Mouse (Mus musculus): Measurements from ENCODE around the gene Psmd13.

GRCm38 (mm10) chr7:140948161-140948560 is 66.4 kb downstream of the Psmd13 start:
- TF ChIP-seq CTCF (IDR thresholded peaks at IDR 0.05; ENCODE audit: extremely low read depth, insufficient read depth, low read length) = no peak
- no peak for TF ChIP-seq POLR2A (IDR thresholded peaks at IDR 0.05; ENCODE audit: extremely low read depth, insufficient read depth, low read length)

Data from cortical plate, adult 2 months (tissue).